Mouse (Mus musculus) hindbrain, embryonic 15.5 days (tissue): ENCODE results near the gene Cct5. TPM values are rescaled to one million over a fixed set of nuclear protein-coding genes. Genes with fewer than 3 reads are reported as not detected.

ENCODE experiments used
- ATAC-seq: fragments of 200-750 bp; cut with Nextera tagmentation; 2 replicates; pipeline ENCODE4 v1.8.0; 2017; ENCODE audit warnings: low read depth, moderate number of reproducible peaks, moderate TSS enrichment; ENCODE audit not compliant: low FRiP score
- H3K27ac ChIP-seq: fragments of 300-500 bp; sonication (generic); replicated peaks from 2 replicates; pipeline ENCODE4 v1.5.1; 2015; ENCODE audit warnings: mild to moderate bottlenecking, inconsistent platforms
- H3K27me3 ChIP-seq: fragments of 300-500 bp; sonication (generic); 2 replicates; pipeline ENCODE4 v1.6.1; 2015; ENCODE audit warnings: control low read depth, inconsistent platforms
- H3K36me3 ChIP-seq: fragments of 300-500 bp; sonication (generic); 2 replicates; pipeline ENCODE4 v1.6.1; 2015; ENCODE audit warnings: control low read depth, inconsistent platforms
- H3K4me1 ChIP-seq: fragments of 300-500 bp; sonication (generic); replicated peaks from 2 replicates; pipeline ENCODE4 v1.6.1; 2015; ENCODE audit warnings: control low read depth, inconsistent platforms
- H3K4me2 ChIP-seq: fragments of 300-500 bp; sonication (generic); 2 replicates; pipeline ENCODE4 v1.6.1; 2015; ENCODE audit warnings: moderate library complexity, mild to moderate bottlenecking, inconsistent platforms
- H3K4me3 ChIP-seq: fragments of 300-500 bp; sonication (generic); 2 replicates; pipeline ENCODE4 v1.5.1; 2015; ENCODE audit warnings: mild to moderate bottlenecking, inconsistent platforms
- H3K9ac ChIP-seq: fragments of 300-500 bp; sonication (generic); 2 replicates; pipeline ENCODE4 v1.6.1; 2015; ENCODE audit warnings: inconsistent platforms
- H3K9me3 ChIP-seq: fragments of 300-500 bp; sonication (generic); 2 replicates; pipeline ENCODE4 v1.6.1; 2016; ENCODE audit warnings: control low read depth, inconsistent platforms
- WGBS: fragments of 180-500 bp; shearing (Covaris S2); methylation state at CpG from one replicate; pipeline ENCODE4 v1.1.7; 2015; 5-methylcytosine and 5-hydroxymethylcytosine counted together
- polyA plus RNA-seq: library from polyadenylated mRNA; unstranded; fragments of >200 nt; fragmentation: Nextera tagmentation; extraction: Ambion mirVana; gene quantifications from 2 replicates; pipeline ENCODE4 v1.2.1, GENCODE M21; 2015

The Cct5 gene
- polyA plus RNA-seq: 473 and 479 TPM in 2 replicates

GRCm38 (mm10) chr15:31601646-31602374 lies at the start of gene Cct5, which contains the start of gene Fam173b:
Gene Cct5, minus strand, starts transcription at chr15:31601804.
Gene Fam173b, plus strand, starts transcription at chr15:31601852.
- Histone ChIP-seq H3K4me2 (peak within 1 kb of the TSS; percentile 98), H3K27ac (peak within 1 kb of the TSS; percentile 97), H3K9ac (peak within 1 kb of the TSS; percentile 92), H3K27me3 (no peaks in the 10 kb centered on the region), H3K4me1 (peaks cover 31% of the 10 kb centered on the region), H3K4me3 (peak within 1 kb of the TSS; percentile 94), H3K9me3 (no peaks in the 10 kb centered on the region), H3K36me3 (peaks cover 9% of the 10 kb centered on the region)
- peak; percentile 90 for ATAC-seq
- WGBS: under 1% methylated on average over 63 of the region's 63 CpGs

DNA sequence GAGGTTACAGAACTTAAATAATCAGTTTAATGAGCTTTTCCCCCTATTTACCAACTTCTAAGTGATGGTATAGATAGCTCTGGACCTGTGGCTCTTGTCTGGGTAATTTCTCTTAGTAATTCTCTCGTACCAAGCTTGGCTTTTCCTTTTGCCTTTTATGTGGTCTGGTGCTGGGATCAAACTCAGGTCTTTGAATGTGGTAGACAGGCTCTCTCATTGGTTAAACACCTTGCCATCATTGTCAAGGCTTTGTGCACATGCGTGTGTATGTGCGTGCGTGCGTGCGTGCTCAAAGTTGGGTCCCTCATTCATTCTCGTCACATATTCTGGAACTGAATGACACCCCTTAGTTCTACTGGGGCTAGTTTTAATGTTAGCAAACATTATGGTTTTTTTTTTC lies 49.2 kb upstream of the Cct5 start:
- no peaks in the 10 kb centered on the region for H3K9me3 ChIP-seq
- H3K4me3 ChIP-seq: no peak overlapping the region
- no peak overlapping the region for H3K9ac ChIP-seq
- H3K4me1 ChIP-seq: no peaks in the 10 kb centered on the region
- no peak overlapping the region for H3K4me2 ChIP-seq
- no peak for ATAC-seq
- H3K27me3 ChIP-seq: no peaks in the 10 kb centered on the region
- no peaks in the 10 kb centered on the region for H3K36me3 ChIP-seq
- no peak overlapping the region for H3K27ac ChIP-seq
- 97% methylated on average over 7 of the region's 7 CpGs for WGBS

DNA sequence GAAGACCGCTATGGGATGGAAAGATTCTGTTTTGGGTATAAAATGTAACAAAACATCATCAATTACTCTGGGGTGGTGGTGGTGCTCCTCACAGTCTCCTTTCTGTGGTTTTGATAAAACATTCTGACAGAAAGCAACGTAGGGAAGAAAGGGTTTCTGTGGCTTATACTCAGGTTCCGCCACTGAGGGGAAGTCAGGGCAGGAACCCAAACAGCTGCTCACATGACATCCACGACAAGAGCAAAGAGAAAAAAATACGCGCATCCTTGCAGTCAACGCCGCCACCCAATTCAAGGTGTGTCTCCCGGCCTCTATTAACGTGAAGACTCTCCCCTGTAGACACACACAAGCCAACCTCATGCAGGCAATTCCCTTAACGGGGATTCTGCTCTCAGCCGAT lies 48.1 kb upstream of the Cct5 start:
- no peaks in the 10 kb centered on the region for H3K36me3 ChIP-seq
- 96% methylated on average over 12 of the region's 12 CpGs for WGBS
- no peak for ATAC-seq

GRCm38 (mm10) chr15:31647851-31648569 lies 46.4 kb upstream of the Cct5 start:
- WGBS: 83% methylated on average over 8 of the region's 8 CpGs
- no peak overlapping the region for H3K9ac ChIP-seq

More for the DNA sequence above, 48.1 kb upstream of the Cct5 start:
- Histone ChIP-seq H3K4me1 (no peaks in the 10 kb centered on the region), H3K27ac (no peak overlapping the region), H3K9ac (no peak overlapping the region), H3K27me3 (no peaks in the 10 kb centered on the region), H3K4me2 (no peak overlapping the region), H3K9me3 (no peaks in the 10 kb centered on the region), H3K4me3 (no peak overlapping the region)

DNA sequence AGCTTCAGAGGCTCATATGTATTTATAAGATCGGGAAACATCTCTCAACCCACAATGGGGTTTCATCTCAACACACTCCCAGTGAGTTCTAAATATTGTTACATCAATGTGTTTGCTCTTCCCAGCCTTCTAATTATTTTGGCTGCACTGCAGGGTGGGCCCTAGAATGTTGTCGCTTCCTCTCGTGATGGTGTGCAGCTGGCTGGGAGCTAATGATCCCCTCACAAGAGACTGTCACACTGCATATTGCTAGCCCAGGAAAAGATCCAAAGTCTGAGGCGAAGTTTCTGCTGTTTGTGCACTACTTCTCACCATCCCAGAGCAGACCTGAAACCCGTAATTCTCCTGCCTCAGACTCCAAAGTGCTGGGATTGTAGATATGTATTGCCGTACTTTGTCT lies 45.6 kb upstream of the Cct5 start:
- H3K9ac ChIP-seq: no peak overlapping the region
- no peaks in the 10 kb centered on the region for H3K27me3 ChIP-seq
- H3K4me1 ChIP-seq: no peaks in the 10 kb centered on the region
- no peaks in the 10 kb centered on the region for H3K9me3 ChIP-seq
- 85% methylated on average over 6 of the region's 6 CpGs for WGBS
- no peak overlapping the region for H3K4me3 ChIP-seq
- no peaks in the 10 kb centered on the region for H3K36me3 ChIP-seq
- H3K27ac ChIP-seq: no peak overlapping the region
- H3K4me2 ChIP-seq: no peak overlapping the region
- no peak for ATAC-seq

More at GRCm38 (mm10) chr15:31647851-31648569, 46.4 kb upstream of the Cct5 start:
- H3K9me3 ChIP-seq: no peaks in the 10 kb centered on the region
- H3K27me3 ChIP-seq: no peaks in the 10 kb centered on the region
- H3K4me1 ChIP-seq: no peaks in the 10 kb centered on the region
- H3K4me3 ChIP-seq: no peak overlapping the region
- no peak overlapping the region for H3K4me2 ChIP-seq
- H3K27ac ChIP-seq: no peak overlapping the region
- ATAC-seq: no peak
- no peaks in the 10 kb centered on the region for H3K36me3 ChIP-seq

GRCm38 (mm10) chr15:31636091-31636595 lies 34.5 kb upstream of the Cct5 start:
- no peak for ATAC-seq
- no peak overlapping the region for H3K4me3 ChIP-seq
- no peaks in the 10 kb centered on the region for H3K27me3 ChIP-seq
- H3K36me3 ChIP-seq: no peaks in the 10 kb centered on the region
- WGBS: 85% methylated on average over 9 of the region's 9 CpGs
- no peak overlapping the region for H3K9ac ChIP-seq
- H3K4me2 ChIP-seq: no peak overlapping the region
- H3K9me3 ChIP-seq: no peaks in the 10 kb centered on the region
- no peaks in the 10 kb centered on the region for H3K4me1 ChIP-seq
- no peak overlapping the region for H3K27ac ChIP-seq

DNA sequence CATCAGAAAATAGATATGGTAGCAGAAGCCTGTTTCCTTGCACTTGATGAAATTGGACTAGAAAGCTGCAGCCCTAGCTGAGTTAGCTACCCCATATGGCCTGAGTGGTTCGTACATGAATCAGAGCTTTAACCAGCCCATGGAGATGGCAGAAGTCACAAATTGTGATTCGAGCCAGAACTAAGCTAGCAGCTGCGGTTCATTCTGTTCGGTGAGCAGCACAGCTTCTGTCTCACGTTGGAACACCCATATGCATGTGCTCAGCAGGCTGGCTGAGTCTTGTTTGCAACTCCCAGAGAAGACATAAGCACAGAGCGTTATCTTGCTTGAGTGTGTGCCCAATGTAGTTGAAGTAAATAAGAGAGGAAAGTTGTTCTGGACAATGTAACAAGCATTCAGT lies 33.0 kb upstream of the Cct5 start:
- H3K27ac ChIP-seq: no peak overlapping the region
- H3K36me3 ChIP-seq: no peaks in the 10 kb centered on the region
- no peaks in the 10 kb centered on the region for H3K4me1 ChIP-seq
- no peak overlapping the region for H3K4me3 ChIP-seq
- ATAC-seq: no peak
- no peak overlapping the region for H3K4me2 ChIP-seq
- H3K9ac ChIP-seq: no peak overlapping the region
- H3K9me3 ChIP-seq: no peaks in the 10 kb centered on the region
- no peaks in the 10 kb centered on the region for H3K27me3 ChIP-seq
- WGBS: 79% methylated on average over 6 of the region's 6 CpGs

DNA sequence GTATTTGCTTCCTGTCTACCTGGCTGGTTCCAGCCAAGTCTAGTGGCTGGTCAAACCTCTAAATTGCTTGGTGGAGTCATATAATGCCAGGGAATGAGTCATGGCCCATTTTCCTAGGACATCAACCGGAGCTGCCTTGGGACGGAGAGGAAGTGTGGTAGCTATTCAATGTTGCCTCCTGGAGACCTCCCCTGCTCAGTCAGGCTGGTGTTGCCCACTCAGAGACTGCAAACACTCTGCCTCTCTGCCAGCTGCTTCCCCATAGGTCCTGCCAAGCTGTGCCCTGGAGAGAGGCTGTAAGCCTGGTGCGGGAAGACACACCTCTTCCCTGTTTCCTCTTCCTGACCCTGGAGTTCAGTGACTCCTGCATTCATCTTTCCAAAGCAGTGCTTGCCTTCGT lies 30.9 kb upstream of the Cct5 start:
- no peak overlapping the region for H3K4me3 ChIP-seq
- no peak overlapping the region for H3K4me2 ChIP-seq
- no peaks in the 10 kb centered on the region for H3K27me3 ChIP-seq
- no peak overlapping the region for H3K27ac ChIP-seq
- no peak overlapping the region for H3K9ac ChIP-seq
- peaks cover 10% of the 10 kb centered on the region; the same call in 1 of the 2 replicates for H3K4me1 ChIP-seq
- H3K36me3 ChIP-seq: no peaks in the 10 kb centered on the region
- H3K9me3 ChIP-seq: no peaks in the 10 kb centered on the region
- WGBS: 84% methylated on average over 4 of the region's 4 CpGs
- ATAC-seq: no peak

GRCm38 (mm10) chr15:31631396-31631858 lies 29.8 kb upstream of the Cct5 start:
- Histone ChIP-seq H3K9ac (no peak overlapping the region), H3K36me3 (no peaks in the 10 kb centered on the region), H3K9me3 (no peaks in the 10 kb centered on the region), H3K27ac (0 out of 2 replicates have a peak overlapping the region, but pooled peaks have one; percentile 25), H3K4me1 (peaks cover 14% of the 10 kb centered on the region; the same call in 1 of the 2 replicates), H3K4me2 (no peak overlapping the region), H3K4me3 (no peak overlapping the region), H3K27me3 (no peaks in the 10 kb centered on the region)
- no peak for ATAC-seq
- 62% methylated on average over 12 of the region's 12 CpGs for WGBS

DNA sequence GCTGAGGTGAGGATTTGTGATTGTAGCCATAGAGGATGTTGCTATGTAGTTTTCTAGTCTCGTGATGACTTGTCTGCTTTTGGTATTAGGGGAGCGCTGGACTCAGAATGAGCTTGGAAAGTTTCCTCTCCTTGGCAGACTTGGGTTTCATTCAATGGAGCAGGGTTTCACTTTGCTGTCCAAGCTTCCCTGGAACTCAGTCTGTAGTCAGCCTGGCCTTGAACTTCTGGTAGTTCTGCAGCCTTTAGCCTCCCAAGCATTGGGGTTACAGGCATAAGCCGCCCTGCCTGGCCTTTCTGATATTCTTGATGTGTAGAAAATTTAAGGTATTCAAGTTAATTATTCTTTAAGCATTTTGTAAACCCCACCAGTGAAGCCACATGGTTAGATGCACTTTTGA lies 28.0 kb upstream of the Cct5 start:
- Histone ChIP-seq H3K9me3 (no peaks in the 10 kb centered on the region), H3K9ac (no peak overlapping the region), H3K4me1 (peaks cover 14% of the 10 kb centered on the region; the same call in 1 of the 2 replicates), H3K27me3 (no peaks in the 10 kb centered on the region), H3K27ac (no peak overlapping the region), H3K36me3 (no peaks in the 10 kb centered on the region), H3K4me3 (no peak overlapping the region), H3K4me2 (no peak overlapping the region)
- 94% methylated on average over 3 of the region's 3 CpGs for WGBS
- no peak for ATAC-seq

DNA sequence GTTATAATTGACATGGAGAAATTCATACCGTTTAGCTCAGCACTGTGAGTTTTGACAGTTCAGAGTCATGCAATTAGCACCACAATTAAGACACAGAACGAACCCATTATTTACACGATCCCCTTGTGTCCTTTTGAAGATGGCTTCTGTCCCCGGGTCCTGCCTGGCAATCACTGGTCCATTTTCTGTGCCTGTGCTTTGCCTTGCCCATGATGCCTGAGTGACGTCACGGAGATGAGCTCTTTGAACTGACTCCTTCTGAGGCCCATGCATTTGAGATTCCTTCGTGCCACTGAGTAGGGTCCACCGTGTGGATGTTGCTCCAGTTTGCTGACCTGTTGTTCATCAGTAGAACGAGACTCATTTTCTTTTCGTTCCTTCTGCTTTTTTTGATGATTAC lies 26.6 kb upstream of the Cct5 start:
- no peak overlapping the region for H3K27ac ChIP-seq
- peaks cover 14% of the 10 kb centered on the region; the same call in 1 of the 2 replicates for H3K4me1 ChIP-seq
- no peaks in the 10 kb centered on the region for H3K9me3 ChIP-seq
- no peak overlapping the region for H3K4me3 ChIP-seq
- no peaks in the 10 kb centered on the region for H3K36me3 ChIP-seq
- no peaks in the 10 kb centered on the region for H3K27me3 ChIP-seq
- no peak overlapping the region for H3K9ac ChIP-seq
- ATAC-seq: no peak
- 51% methylated on average over 10 of the region's 10 CpGs for WGBS
- H3K4me2 ChIP-seq: no peak overlapping the region
